In genomic region chr12:31527407-31527806, GRCm38 (mm10) we compare ENCODE assay signal across 30 mouse cellular contexts. TPM values are rescaled to one million over a fixed set of nuclear protein-coding genes. Genes with fewer than 3 reads are reported as not detected.
DNase-seq lines count a peak whose midpoint lies in the region; ATAC-seq and TF ChIP-seq lines count a peak whose summit lies in the region.
"Had no signal": no experiment of that assay in that cellular context is flagged by ENCODE, and none has a peak within 500 bp of the region (broad histone marks: within the 10 kb centered on the region; RNA-seq: fewer than 3 reads in every experiment).

No protein-coding gene starts in this region.

- no peak overlapping the region for H3K27ac ChIP-seq in forebrain, postnatal 0 days (ENCODE audit: low read depth, low read length)
- no peak overlapping the region for H3K27ac ChIP-seq in forebrain, embryonic 11.5 days (ENCODE audit: low read depth, low read length)
- H3K27ac ChIP-seq in heart, embryonic 16.5 days (ENCODE audit: low read length), result peak overlapping the region; percentile 35; the same call in 1 of the 2 replicates
- H3K27ac ChIP-seq in heart, embryonic 12.5 days (ENCODE audit: poor library complexity, severe bottlenecking), result no peak overlapping the region
- no peak overlapping the region for H3K27ac ChIP-seq in stomach, embryonic 16.5 days (ENCODE audit: low read length)
- no peak overlapping the region for H3K27ac ChIP-seq in intestine, embryonic 15.5 days
- H3K27ac ChIP-seq: embryonic facial prominence, embryonic 10.5 days; embryonic facial prominence, embryonic 15.5 days; hindbrain, embryonic 12.5 days; hindbrain, postnatal 0 days; kidney, postnatal 0 days; liver, embryonic 13.5 days; midbrain, embryonic 15.5 days had no signal

- H3K4me1 ChIP-seq in forebrain, postnatal 0 days (ENCODE audit: insufficient read depth), result no peaks in the 10 kb centered on the region
- no peaks in the 10 kb centered on the region for H3K4me1 ChIP-seq in forebrain, embryonic 11.5 days (replicated peaks; ENCODE audit: control insufficient read depth, insufficient read depth, low read length)
- H3K4me1 ChIP-seq in heart, embryonic 16.5 days (ENCODE audit: control insufficient read depth, insufficient read depth, low read length), result peaks cover 4% of the 10 kb centered on the region
- H3K4me1 ChIP-seq in heart, embryonic 12.5 days (replicated peaks), result peaks cover 9% of the 10 kb centered on the region
- no peaks in the 10 kb centered on the region for H3K4me1 ChIP-seq in stomach, embryonic 16.5 days (ENCODE audit: control insufficient read depth, insufficient read depth, low read length)
- no peaks in the 10 kb centered on the region for H3K4me1 ChIP-seq in intestine, embryonic 15.5 days (replicated peaks)
- H3K4me1 ChIP-seq: embryonic facial prominence, embryonic 15.5 days; hindbrain, embryonic 12.5 days; liver, embryonic 13.5 days; midbrain, embryonic 15.5 days had no signal

- no peaks in the 10 kb centered on the region for H3K9me3 ChIP-seq in forebrain, postnatal 0 days (ENCODE audit: low read length)
- H3K9me3 ChIP-seq in forebrain, embryonic 11.5 days (ENCODE audit: control insufficient read depth, low read length), result no peaks in the 10 kb centered on the region
- H3K9me3 ChIP-seq in heart, embryonic 16.5 days (replicated peaks; ENCODE audit: control insufficient read depth, low read length), result peaks cover 3% of the 10 kb centered on the region
- H3K9me3 ChIP-seq in heart, embryonic 12.5 days (replicated peaks), result no peaks in the 10 kb centered on the region
- H3K9me3 ChIP-seq in stomach, embryonic 16.5 days (replicated peaks; ENCODE audit: control insufficient read depth, low read length), result no peaks in the 10 kb centered on the region
- no peaks in the 10 kb centered on the region for H3K9me3 ChIP-seq in intestine, embryonic 15.5 days
- H3K9me3 ChIP-seq: embryonic facial prominence, embryonic 10.5 days; embryonic facial prominence, embryonic 15.5 days; hindbrain, embryonic 12.5 days; liver, embryonic 13.5 days; midbrain, embryonic 15.5 days had no signal

- no peak for TF ChIP-seq CTCF in forebrain, postnatal 0 days (IDR thresholded peaks at IDR 0.05; ENCODE audit: low read depth)

- H3K27me3 ChIP-seq in forebrain, postnatal 0 days (ENCODE audit: insufficient read depth, low read length), result no peaks in the 10 kb centered on the region
- H3K27me3 ChIP-seq in forebrain, embryonic 11.5 days (ENCODE audit: control insufficient read depth, insufficient read depth, low read length), result no peaks in the 10 kb centered on the region
- no peaks in the 10 kb centered on the region for H3K27me3 ChIP-seq in heart, embryonic 16.5 days (ENCODE audit: control insufficient read depth, insufficient read depth, low read length)
- H3K27me3 ChIP-seq in heart, embryonic 12.5 days (replicated peaks), result no peaks in the 10 kb centered on the region
- H3K27me3 ChIP-seq in stomach, embryonic 16.5 days (ENCODE audit: control insufficient read depth, insufficient read depth, low read length), result no peaks in the 10 kb centered on the region
- no peaks in the 10 kb centered on the region for H3K27me3 ChIP-seq in intestine, embryonic 15.5 days (replicated peaks)
- H3K27me3 ChIP-seq: embryonic facial prominence, embryonic 15.5 days; hindbrain, embryonic 12.5 days; liver, embryonic 13.5 days; midbrain, embryonic 15.5 days had no signal

- no peak for DNase-seq in forebrain, postnatal 0 days
- no peak for DNase-seq in forebrain, embryonic 11.5 days (ENCODE audit: low spot score)
- DNase-seq in MN1 (ENCODE audit: low spot score), result peak; percentile 67
- DNase-seq: adrenal gland, postnatal 25 days; gastrocnemius, postnatal 10 days; heart, postnatal 14 days; kidney, adult 8-10 months; layer of hippocampus, postnatal 36 days; left cerebral cortex, postnatal 4 days; liver, embryonic 13.5 days; lung, adult 2 months; lung, postnatal 14 days; right cerebral cortex, postnatal 25 days; thymus, adult 2 months; thymus, postnatal 4 days had no signal

- WGBS in forebrain, postnatal 0 days, result 33% methylated on average over 6 of the region's 6 CpGs
- WGBS in forebrain, embryonic 11.5 days, result 62% methylated on average over 6 of the region's 6 CpGs
- 41% methylated on average over 6 of the region's 6 CpGs for WGBS in heart, embryonic 16.5 days
- WGBS in heart, embryonic 12.5 days, result 36% methylated on average over 6 of the region's 6 CpGs
- 52% methylated on average over 6 of the region's 6 CpGs for WGBS in stomach, embryonic 16.5 days
- WGBS in intestine, embryonic 15.5 days, result 53% methylated on average over 6 of the region's 6 CpGs

- no peak overlapping the region for H3K4me3 ChIP-seq in forebrain, postnatal 0 days (ENCODE audit: low read depth, low read length)
- no peak overlapping the region for H3K4me3 ChIP-seq in forebrain, embryonic 11.5 days (ENCODE audit: low read depth, low read length)
- no peak overlapping the region for H3K4me3 ChIP-seq in heart, embryonic 16.5 days (ENCODE audit: low read length)
- no peak overlapping the region for H3K4me3 ChIP-seq in heart, embryonic 12.5 days
- H3K4me3 ChIP-seq in stomach, embryonic 16.5 days (replicated peaks; ENCODE audit: low read length), result no peak overlapping the region
- H3K4me3 ChIP-seq in intestine, embryonic 15.5 days (replicated peaks), result no peak overlapping the region
- H3K4me3 ChIP-seq: embryonic facial prominence, embryonic 10.5 days; embryonic facial prominence, embryonic 15.5 days; hindbrain, embryonic 12.5 days; liver, embryonic 13.5 days; midbrain, embryonic 15.5 days had no signal

- no peak overlapping the region for H3K9ac ChIP-seq in forebrain, postnatal 0 days
- no peak overlapping the region for H3K9ac ChIP-seq in forebrain, embryonic 11.5 days (ENCODE audit: low read length)
- no peak overlapping the region for H3K9ac ChIP-seq in heart, embryonic 16.5 days (ENCODE audit: low read length)
- H3K9ac ChIP-seq in heart, embryonic 12.5 days, result no peak overlapping the region
- H3K9ac ChIP-seq in stomach, embryonic 16.5 days (ENCODE audit: low read length), result no peak overlapping the region
- no peak overlapping the region for H3K9ac ChIP-seq in intestine, embryonic 15.5 days
- H3K9ac ChIP-seq: embryonic facial prominence, embryonic 15.5 days; hindbrain, embryonic 12.5 days; liver, embryonic 13.5 days; midbrain, embryonic 15.5 days had no signal

- ATAC-seq in forebrain, postnatal 0 days, result peak; percentile 62
- no peak for ATAC-seq in forebrain, embryonic 11.5 days (replicated peaks; ENCODE audit: low FRiP score)
- 0 out of 2 replicates have a peak, but pooled peaks have one; percentile 41 for ATAC-seq in heart, embryonic 16.5 days (replicated peaks; ENCODE audit: extremely low read depth, insufficient read depth, low FRiP score)
- no peak for ATAC-seq in heart, embryonic 12.5 days (ENCODE audit: insufficient number of reproducible peaks, low FRiP score)
- ATAC-seq in stomach, embryonic 16.5 days (ENCODE audit: insufficient read depth, low FRiP score), result peak; percentile 56; the same call in 1 of the 2 replicates
- no peak for ATAC-seq in intestine, embryonic 15.5 days
- ATAC-seq: hindbrain, postnatal 0 days; intestine, embryonic 16.5 days; midbrain, embryonic 15.5 days had no signal

- H3K36me3 ChIP-seq in forebrain, postnatal 0 days (ENCODE audit: insufficient read depth), result no peaks in the 10 kb centered on the region
- no peaks in the 10 kb centered on the region for H3K36me3 ChIP-seq in forebrain, embryonic 11.5 days (ENCODE audit: control insufficient read depth, insufficient read depth, low read length)
- no peaks in the 10 kb centered on the region for H3K36me3 ChIP-seq in heart, embryonic 16.5 days (ENCODE audit: control insufficient read depth, insufficient read depth)
- no peaks in the 10 kb centered on the region for H3K36me3 ChIP-seq in heart, embryonic 12.5 days
- H3K36me3 ChIP-seq in stomach, embryonic 16.5 days (ENCODE audit: control insufficient read depth, insufficient read depth, low read length), result no peaks in the 10 kb centered on the region
- no peaks in the 10 kb centered on the region for H3K36me3 ChIP-seq in intestine, embryonic 15.5 days
- H3K36me3 ChIP-seq: embryonic facial prominence, embryonic 10.5 days; embryonic facial prominence, embryonic 15.5 days; hindbrain, embryonic 12.5 days; liver, embryonic 13.5 days; midbrain, embryonic 15.5 days had no signal

- H3K4me2 ChIP-seq in forebrain, postnatal 0 days (ENCODE audit: low read depth), result no peak overlapping the region
- no peak overlapping the region for H3K4me2 ChIP-seq in forebrain, embryonic 11.5 days (ENCODE audit: low read depth, low read length, severe bottlenecking)
- no peak overlapping the region for H3K4me2 ChIP-seq in heart, embryonic 16.5 days (ENCODE audit: low read depth, low read length)
- H3K4me2 ChIP-seq in heart, embryonic 12.5 days, result no peak overlapping the region
- no peak overlapping the region for H3K4me2 ChIP-seq in stomach, embryonic 16.5 days (ENCODE audit: low read depth, low read length)
- no peak overlapping the region for H3K4me2 ChIP-seq in intestine, embryonic 15.5 days (replicated peaks)
- H3K4me2 ChIP-seq: embryonic facial prominence, embryonic 15.5 days; hindbrain, embryonic 12.5 days; liver, embryonic 13.5 days; midbrain, embryonic 15.5 days had no signal

RNA-seq across cellular contexts. Expression of gene Cbll1, which starts 28.0 kb away (rescaled TPM):
- 19.1 and 25.9 TPM in 2 replicates for total RNA-seq in forebrain, postnatal 0 days (2014; rRNA removed)
- 18.1 and 22.5 TPM in 2 replicates for polyA plus RNA-seq in forebrain, postnatal 0 days (2015; fragmentation: Nextera tagmentation; extraction: Ambion mirVana)
- polyA plus RNA-seq in forebrain, embryonic 11.5 days (2014; fragmentation: Nextera tagmentation; extraction: Ambion mirVana), result 26.5 and 27.9 TPM in 2 replicates
- 8.4 and 9.4 TPM in 2 replicates for polyA plus RNA-seq in heart, embryonic 16.5 days (2015; fragmentation: Nextera tagmentation; extraction: Ambion mirVana)
- 10.7 and 11.3 TPM in 2 replicates for polyA plus RNA-seq in heart, embryonic 12.5 days (2016; fragmentation: Nextera tagmentation; extraction: Ambion mirVana)
- polyA plus RNA-seq in stomach, embryonic 16.5 days (2015; fragmentation: Nextera tagmentation; extraction: Ambion mirVana), result 9.5 and 12.0 TPM in 2 replicates
- polyA plus RNA-seq in intestine, embryonic 15.5 days (2015; fragmentation: Nextera tagmentation; extraction: Ambion mirVana), result 13.9 TPM in 2 replicates

RNA-seq across cellular contexts. Expression of gene Slc26a4, which starts 32.4 kb away (rescaled TPM):
- total RNA-seq in forebrain, postnatal 0 days (2014; rRNA removed), result 0.23 and 0.81 TPM in 2 replicates
- polyA plus RNA-seq in forebrain, postnatal 0 days (2015; fragmentation: Nextera tagmentation; extraction: Ambion mirVana), result 0.26 and 0.31 TPM in 2 replicates
- polyA plus RNA-seq in forebrain, embryonic 11.5 days (2014; fragmentation: Nextera tagmentation; extraction: Ambion mirVana), result not detected in 2 replicates
- 0.27 and 0.88 TPM in 2 replicates for polyA plus RNA-seq in heart, embryonic 16.5 days (2015; fragmentation: Nextera tagmentation; extraction: Ambion mirVana)
- polyA plus RNA-seq in heart, embryonic 12.5 days (2016; fragmentation: Nextera tagmentation; extraction: Ambion mirVana), result 0.14 and 0.19 TPM in 2 replicates
- polyA plus RNA-seq in stomach, embryonic 16.5 days (2015; fragmentation: Nextera tagmentation; extraction: Ambion mirVana), result 0.16 and 0.28 TPM in 2 replicates
- polyA plus RNA-seq in intestine, embryonic 15.5 days (2015; fragmentation: Nextera tagmentation; extraction: Ambion mirVana), result 0.16 and 0.24 TPM in 2 replicates
- total RNA-seq: granulocyte monocyte progenitor cell, adult 5-6 weeks; hindbrain, postnatal 0 days; neutrophil, adult 5-6 weeks had no signal
- polyA plus RNA-seq: cerebellum, adult 2 months; liver, embryonic 13.5 days; neural tube, embryonic 11.5 days had no signal

Comparison
In these comparisons a context has a peak if more than half of its experiments do, and no peak if none do; other contexts are left out.
1. ATAC-seq: peak in forebrain, postnatal 0 days (single experiment), heart, embryonic 16.5 days (single experiment) and stomach, embryonic 16.5 days (single experiment); none in forebrain, embryonic 11.5 days (single experiment), heart, embryonic 12.5 days (single experiment) and intestine, embryonic 15.5 days (single experiment).